Mouse (Mus musculus) forebrain, embryonic 11.5 days (tissue): ENCODE results near the gene Tnfrsf4. TPM values are rescaled to one million over a fixed set of nuclear protein-coding genes. Genes with fewer than 3 reads are reported as not detected.
A peak's percentile ranks its signal among the peaks of the same experiment; 100 is the strongest.

Experiments
- ATAC-seq: fragments of 200-750 bp; cut with Nextera tagmentation; replicated peaks from 2 replicates; pipeline ENCODE4 v1.8.0; 2017; ENCODE audit warnings: moderate TSS enrichment; ENCODE audit not compliant: low FRiP score
- DNase-seq: peaks from one replicate; pipeline ENCODE4 v3.0.0-alpha.2; 2017; ENCODE audit warnings: low spot score
- H3K27ac ChIP-seq: fragments of 300-500 bp; sonication (generic); 2 replicates; pipeline ENCODE4 v1.5.1; 2014; ENCODE audit warnings: low read depth, low read length
- H3K27me3 ChIP-seq: fragments of 300-500 bp; sonication (generic); 2 replicates; pipeline ENCODE4 v1.6.1; 2014; ENCODE audit warnings: mild to moderate bottlenecking, low read length, mixed read lengths; ENCODE audit not compliant: control insufficient read depth, insufficient read depth
- H3K36me3 ChIP-seq: fragments of 300-500 bp; sonication (generic); 2 replicates; pipeline ENCODE4 v1.6.1; 2014; ENCODE audit warnings: mild to moderate bottlenecking, low read length, moderate library complexity, mixed read lengths; ENCODE audit not compliant: control insufficient read depth, insufficient read depth
- H3K4me1 ChIP-seq: fragments of 300-500 bp; sonication (generic); replicated peaks from 2 replicates; pipeline ENCODE4 v1.6.1; 2014; ENCODE audit warnings: low read length, mixed read lengths; ENCODE audit not compliant: control insufficient read depth, insufficient read depth
- H3K4me2 ChIP-seq: fragments of 300-500 bp; sonication (generic); 2 replicates; pipeline ENCODE4 v1.6.1; 2014; ENCODE audit warnings: low read depth, mild to moderate bottlenecking, low read length, moderate library complexity, mixed read lengths; ENCODE audit not compliant: severe bottlenecking
- H3K4me3 ChIP-seq: fragments of 300-500 bp; sonication (generic); 2 replicates; pipeline ENCODE4 v1.5.1; 2014; ENCODE audit warnings: low read depth, low read length
- H3K9ac ChIP-seq: fragments of 300-500 bp; sonication (generic); 2 replicates; pipeline ENCODE4 v1.6.1; 2014; ENCODE audit warnings: low read length
- H3K9me3 ChIP-seq: fragments of 300-500 bp; sonication (generic); 2 replicates; pipeline ENCODE4 v1.6.1; 2016; ENCODE audit warnings: low read length, mixed read lengths; ENCODE audit not compliant: control insufficient read depth
- WGBS: fragments of 180-500 bp; shearing (Covaris S2); extraction: QIAGEN DNeasy Blood & Tissue Kit; methylation state at CpG from one replicate; pipeline ENCODE4 v1.1.7; 2014; 5-methylcytosine and 5-hydroxymethylcytosine counted together
- polyA plus RNA-seq: library from polyadenylated mRNA; unstranded; fragments of >200 nt; fragmentation: Nextera tagmentation; extraction: Ambion mirVana; gene quantifications from 2 replicates; pipeline ENCODE4 v1.2.1, GENCODE M21; 2014

Tnfrsf4 gene
- polyA plus RNA-seq, 1 experiment from 2014 or later, result 0.53 TPM

DNA sequence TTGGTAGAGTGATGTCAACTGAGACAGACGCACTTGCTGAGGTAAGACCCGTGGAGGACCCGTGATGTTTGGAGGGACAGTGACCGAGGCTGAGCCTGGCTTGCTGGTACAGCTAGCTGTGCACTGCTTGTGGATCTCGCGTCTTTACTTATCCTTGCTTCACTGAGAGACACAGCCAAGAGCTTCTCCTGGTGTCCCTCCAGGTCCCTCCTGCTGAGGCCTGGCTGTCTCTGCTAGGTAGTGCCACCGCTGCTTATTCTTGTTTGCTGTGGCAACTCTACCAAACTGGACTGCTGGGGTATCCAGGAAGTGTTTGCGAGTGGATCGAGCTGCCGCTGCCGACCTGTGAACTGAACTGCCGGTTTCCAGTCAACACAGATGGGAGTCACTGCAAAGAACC lies 6.1 kb downstream of the Tnfrsf4 start:
- ATAC-seq, result no peak

DNA sequence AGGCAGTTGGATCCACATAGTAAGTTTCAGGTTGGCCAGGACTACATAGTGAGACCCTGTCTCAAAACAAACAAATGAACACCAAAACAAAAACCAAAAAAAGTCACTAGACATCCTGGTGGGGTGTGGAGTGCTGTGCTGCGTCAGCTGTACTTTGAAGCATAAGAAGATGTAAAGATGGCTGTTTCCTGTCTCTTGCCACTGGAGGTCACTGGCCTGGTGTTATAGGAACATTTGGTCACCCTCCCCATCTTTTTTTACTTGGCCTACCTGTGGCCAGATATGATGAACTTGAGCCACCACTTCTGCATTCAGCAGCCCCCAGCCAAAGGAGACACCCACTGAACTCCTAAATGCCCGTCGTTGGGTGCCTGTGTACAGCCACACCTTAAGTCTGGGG lies 7.7 kb downstream of the Tnfrsf4 start:
- H3K4me2 ChIP-seq, result no peak overlapping the region
- H3K27me3 ChIP-seq, result no peaks in the 10 kb centered on the region
- H3K36me3 ChIP-seq, result no peaks in the 10 kb centered on the region
- H3K4me3 ChIP-seq, result no peak overlapping the region
- no peaks in the 10 kb centered on the region for H3K4me1 ChIP-seq
- H3K9me3 ChIP-seq, result no peaks in the 10 kb centered on the region
- ATAC-seq (no peak), DNase-seq (no peak)
- WGBS, result 89% methylated on average over 3 of the region's 3 CpGs
- H3K9ac ChIP-seq, result no peak overlapping the region
- no peak overlapping the region for H3K27ac ChIP-seq

More for the DNA sequence above, 6.1 kb downstream of the Tnfrsf4 start:
- DNase-seq, result no peak
- H3K9me3 ChIP-seq, result no peaks in the 10 kb centered on the region
- H3K9ac ChIP-seq, result no peak overlapping the region
- H3K27me3 ChIP-seq, result no peaks in the 10 kb centered on the region
- no peak overlapping the region for H3K4me2 ChIP-seq
- no peaks in the 10 kb centered on the region for H3K4me1 ChIP-seq
- no peak overlapping the region for H3K27ac ChIP-seq
- H3K36me3 ChIP-seq, result no peaks in the 10 kb centered on the region
- WGBS, result 94% methylated on average over 12 of the region's 12 CpGs
- H3K4me3 ChIP-seq, result no peak overlapping the region

DNA sequence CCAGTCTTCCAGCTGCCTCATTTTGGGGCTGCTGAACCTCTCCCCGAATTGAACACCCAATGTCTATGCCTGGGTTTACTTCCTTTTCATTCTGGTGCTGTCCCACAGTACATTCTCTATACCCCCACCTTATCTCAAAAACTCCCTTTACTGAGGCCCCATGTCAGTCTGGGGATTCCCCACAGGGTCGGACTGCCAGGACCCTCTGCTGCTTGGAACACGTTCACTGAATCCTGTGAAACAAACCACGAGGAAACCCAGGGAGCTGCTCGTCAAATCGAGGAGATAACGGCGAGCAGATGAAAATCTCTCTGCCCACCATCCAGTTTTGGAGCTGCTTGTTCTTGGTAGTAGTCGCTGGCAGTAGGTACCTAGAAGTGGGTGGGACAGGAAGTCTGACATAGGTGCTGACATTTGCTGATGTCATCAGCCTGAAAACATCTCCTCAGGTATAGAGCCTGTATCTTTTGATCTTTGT lies 8.3 kb downstream of the Tnfrsf4 start:
- 85% methylated on average over 9 of the region's 9 CpGs for WGBS

DNA sequence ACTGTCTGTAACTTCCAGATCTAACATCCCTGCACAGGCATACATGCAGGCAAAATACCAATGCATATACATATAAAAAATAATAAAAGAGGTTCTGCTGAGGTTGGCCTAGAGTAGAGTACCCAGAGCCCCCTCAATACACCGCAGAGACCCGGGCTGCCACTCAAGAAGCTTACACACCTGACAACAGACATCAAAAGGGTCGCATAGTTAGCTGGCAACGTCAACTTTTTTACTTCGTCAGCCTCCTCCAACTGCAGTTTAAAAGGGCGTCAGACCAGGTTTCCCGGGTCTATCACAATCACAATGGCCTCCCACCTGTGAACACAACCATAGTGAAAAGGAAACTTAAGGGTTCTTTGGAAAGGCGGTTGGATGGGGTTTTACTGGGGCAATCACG lies 9.9 kb downstream of the Tnfrsf4 start:
- Histone ChIP-seq H3K27me3 (no peaks in the 10 kb centered on the region), H3K9ac (no peak overlapping the region), H3K4me3 (no peak overlapping the region), H3K4me2 (no peak overlapping the region), H3K9me3 (no peaks in the 10 kb centered on the region), H3K4me1 (no peaks in the 10 kb centered on the region), H3K36me3 (no peaks in the 10 kb centered on the region; the same call in 1 of the 2 replicates), H3K27ac (no peak overlapping the region)
- ATAC-seq (no peak), DNase-seq (no peak)
- WGBS, result 82% methylated on average over 9 of the region's 9 CpGs

More for the DNA sequence above, 8.3 kb downstream of the Tnfrsf4 start:
- H3K4me3 ChIP-seq, result no peak overlapping the region
- no peak overlapping the region for H3K9ac ChIP-seq
- H3K27me3 ChIP-seq, result no peaks in the 10 kb centered on the region
- H3K27ac ChIP-seq, result no peak overlapping the region
- no peaks in the 10 kb centered on the region for H3K9me3 ChIP-seq
- H3K36me3 ChIP-seq, result no peaks in the 10 kb centered on the region
- ATAC-seq, result no peak
- H3K4me2 ChIP-seq, result no peak overlapping the region
- H3K4me1 ChIP-seq, result no peaks in the 10 kb centered on the region
- no peak for DNase-seq

DNA sequence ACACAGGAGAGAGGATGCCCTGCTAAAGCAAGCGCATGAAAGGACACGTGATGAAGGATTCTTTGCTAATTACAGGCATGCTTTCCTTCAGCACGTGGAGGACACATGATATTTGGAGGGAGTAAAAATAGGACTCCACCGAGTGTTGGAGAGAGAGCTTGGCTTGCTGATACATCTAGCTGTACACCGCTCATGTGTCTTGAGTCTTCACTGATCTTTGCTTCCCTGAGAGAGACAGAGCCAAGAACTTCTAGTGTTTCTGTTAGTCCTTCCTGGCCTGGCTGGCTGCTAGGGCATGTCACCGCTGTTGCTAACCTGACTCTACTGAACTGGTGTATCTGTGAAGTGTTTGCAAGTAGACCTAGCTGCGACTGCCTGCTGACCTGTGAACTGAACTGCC lies 10.5 kb downstream of the Tnfrsf4 start:
- Histone ChIP-seq H3K27ac (no peak overlapping the region), H3K9ac (no peak overlapping the region), H3K27me3 (no peaks in the 10 kb centered on the region), H3K9me3 (no peaks in the 10 kb centered on the region), H3K4me2 (no peak overlapping the region), H3K4me3 (no peak overlapping the region), H3K36me3 (no peaks in the 10 kb centered on the region; the same call in 1 of the 2 replicates), H3K4me1 (no peaks in the 10 kb centered on the region)
- no peak for ATAC-seq
- WGBS, result 96% methylated on average over 7 of the region's 7 CpGs
- no peak for DNase-seq

GRCm38 (mm10) chr4:156026013-156026412 lies 12.4 kb downstream of the Tnfrsf4 start, which contains the start of gene Tnfrsf18:
Gene Tnfrsf18, plus strand, starts transcription at chr4:156026164.
- Histone ChIP-seq H3K9ac (no peak within 1 kb of the TSS), H3K9me3 (no peaks in the 10 kb centered on the region), H3K4me3 (no peak within 1 kb of the TSS), H3K36me3 (no peaks in the 10 kb centered on the region; the same call in 1 of the 2 replicates), H3K4me2 (no peak within 1 kb of the TSS), H3K27me3 (no peaks in the 10 kb centered on the region), H3K4me1 (peaks cover 4% of the 10 kb centered on the region), H3K27ac (no peak within 1 kb of the TSS)
- 71% methylated on average over 4 of the region's 4 CpGs for WGBS
- no peak for ATAC-seq
- no peak for DNase-seq

- no peak for DNase-seq
- Histone ChIP-seq H3K9me3 (no peaks in the 10 kb centered on the region), H3K9ac (no peak overlapping the region), H3K4me1 (peaks cover 5% of the 10 kb centered on the region), H3K4me2 (no peak overlapping the region), H3K27ac (no peak overlapping the region), H3K36me3 (no peaks in the 10 kb centered on the region; the same call in 1 of the 2 replicates), H3K4me3 (no peak overlapping the region), H3K27me3 (no peaks in the 10 kb centered on the region)
- ATAC-seq, result no peak
- 92% methylated on average over 7 of the region's 7 CpGs for WGBS
Observed at GRCm38 (mm10) chr4:156028580-156028979, 14.9 kb downstream of the Tnfrsf4 start.

GRCm38 (mm10) chr4:156030651-156031118 lies 17.0 kb downstream of the Tnfrsf4 start:
- H3K4me2 ChIP-seq, result peak overlapping the region; percentile 51
- H3K9ac ChIP-seq, result peak overlapping the region; percentile 59
- ATAC-seq, result no peak
- DNase-seq, result no peak
- H3K9me3 ChIP-seq, result no peaks in the 10 kb centered on the region
- no peaks in the 10 kb centered on the region; the same call in 1 of the 2 replicates for H3K36me3 ChIP-seq
- peaks cover 16% of the 10 kb centered on the region for H3K27me3 ChIP-seq
- peaks cover 5% of the 10 kb centered on the region for H3K4me1 ChIP-seq
- 77% methylated on average over 9 of the region's 9 CpGs for WGBS
- H3K4me3 ChIP-seq, result peak overlapping the region; percentile 40
- H3K27ac ChIP-seq, result no peak overlapping the region

DNA sequence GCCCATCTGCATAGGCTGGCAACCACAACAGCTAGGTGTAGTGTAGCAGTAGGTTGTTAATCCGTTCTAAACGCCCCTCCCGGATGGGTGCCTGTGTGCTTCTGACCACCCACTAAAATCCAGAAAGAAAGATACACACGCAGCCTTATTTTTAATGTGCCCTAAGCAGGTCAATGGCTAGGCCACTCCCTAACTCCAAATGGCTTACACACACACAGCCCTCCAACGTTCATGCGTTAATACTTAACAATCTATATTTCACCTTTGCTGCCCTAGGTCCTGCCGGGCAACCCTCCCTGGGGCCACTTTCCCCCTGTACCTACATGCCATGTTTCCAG lies 17.6 kb downstream of the Tnfrsf4 start:
- no peaks in the 10 kb centered on the region; the same call in 1 of the 2 replicates for H3K36me3 ChIP-seq
- H3K9me3 ChIP-seq, result no peaks in the 10 kb centered on the region
- 10% methylated on average over 7 of the region's 7 CpGs for WGBS
- DNase-seq (no peak), ATAC-seq (no peak)
- peaks cover 22% of the 10 kb centered on the region for H3K27me3 ChIP-seq
- peaks cover 5% of the 10 kb centered on the region for H3K4me1 ChIP-seq
- H3K27ac ChIP-seq, result no peak overlapping the region
- H3K4me2 ChIP-seq, result peak overlapping the region; percentile 51
- H3K9ac ChIP-seq, result peak overlapping the region; percentile 59
- H3K4me3 ChIP-seq, result peak overlapping the region; percentile 40
